Mouse (Mus musculus) testis, adult 2 months (tissue): Measurements from ENCODE around the gene Fbxw21.

Experiments used
- CTCF ChIP-seq: fragments of 200-500 bp; IDR thresholded peaks from 2 replicates; pipeline ENCODE4 v1.5.1; 2012; ENCODE audit warnings: low read depth, mild to moderate bottlenecking, inconsistent platforms, low read length, moderate library complexity; ENCODE audit not compliant: control insufficient read depth, insufficient read depth, insufficient replicate concordance
- POLR2A ChIP-seq: fragments of 200-500 bp; IDR thresholded peaks from 2 replicates; pipeline ENCODE4 v1.6.1; 2012; ENCODE audit warnings: low read depth, mild to moderate bottlenecking, inconsistent platforms, low read length, moderate library complexity; ENCODE audit not compliant: control insufficient read depth

DNA sequence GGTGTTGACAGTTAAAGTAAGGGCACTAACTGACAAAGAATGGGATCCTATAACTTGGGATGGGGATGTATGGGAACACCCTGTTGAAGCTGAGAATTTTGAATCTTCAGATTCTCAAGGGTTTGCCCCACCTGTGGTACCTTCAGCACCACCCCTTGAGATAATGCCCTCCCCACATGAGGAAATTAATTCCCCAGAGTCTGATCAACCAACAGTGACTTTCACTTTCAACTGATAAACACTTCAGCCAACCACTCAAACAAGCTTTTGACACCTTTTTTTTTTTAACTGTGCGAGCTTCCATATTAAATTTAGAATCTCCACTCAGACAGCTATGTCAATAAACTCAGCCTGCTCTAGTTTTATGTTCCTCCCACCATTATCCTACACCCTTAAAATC, 37.5 kb upstream of the Fbxw21 start:
- TF ChIP-seq CTCF (no peak), POLR2A (no peak)
